Mouse (Mus musculus): ENCODE data around the gene 2010315B03Rik.

The 2010315B03Rik gene

DNA sequence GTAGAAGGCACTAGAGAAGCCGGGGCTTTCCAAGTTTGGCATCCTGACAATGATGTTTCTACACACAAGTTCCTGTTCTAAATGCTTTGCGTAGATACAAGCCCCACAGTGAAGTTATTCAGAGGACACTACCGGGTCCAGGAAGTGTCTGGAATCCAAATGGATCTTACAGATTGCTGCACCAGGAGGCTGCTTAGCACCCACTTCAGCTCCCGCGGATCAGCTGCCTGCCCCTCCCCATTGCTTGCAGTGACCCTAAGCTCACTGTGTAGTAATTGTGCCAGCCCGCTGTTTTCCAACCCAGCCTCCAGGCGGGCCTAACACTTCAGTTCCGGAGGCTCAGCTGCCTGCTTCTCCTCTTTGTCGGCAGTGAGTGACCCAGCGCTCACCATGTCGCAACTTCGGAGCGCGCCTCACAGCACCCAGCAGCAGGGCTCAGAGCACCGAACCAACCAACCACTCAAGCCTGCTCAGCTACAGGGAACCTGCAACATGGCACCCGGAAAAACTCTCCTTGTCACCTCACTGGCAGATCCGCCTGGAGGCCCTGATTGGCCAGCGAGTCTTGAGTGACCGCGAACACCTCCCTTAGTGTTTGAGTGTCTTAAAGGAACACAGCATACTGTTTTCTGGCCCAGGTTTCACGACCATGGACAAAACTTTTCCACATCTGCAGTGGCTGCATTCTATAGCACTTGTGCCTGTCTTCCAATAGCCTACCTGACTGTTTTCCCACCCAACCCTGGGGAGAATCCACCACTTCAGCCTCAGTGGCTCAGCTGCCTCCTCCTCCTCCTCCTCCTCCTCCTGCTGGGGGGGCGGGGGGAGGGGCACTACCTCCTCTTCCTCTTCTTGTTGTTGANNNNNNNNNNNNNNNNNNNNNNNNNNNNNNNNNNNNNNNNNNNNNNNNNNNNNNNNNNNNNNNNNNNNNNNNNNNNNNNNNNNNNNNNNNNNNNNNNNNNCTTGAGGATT is at the start of gene 2010315B03Rik:
TSS of gene 2010315B03Rik (minus strand) at position 526 of the 972 bp plus-strand sequence.
- DNase-seq (ENCODE audit: low spot score), result peak; percentile 80

DNA sequence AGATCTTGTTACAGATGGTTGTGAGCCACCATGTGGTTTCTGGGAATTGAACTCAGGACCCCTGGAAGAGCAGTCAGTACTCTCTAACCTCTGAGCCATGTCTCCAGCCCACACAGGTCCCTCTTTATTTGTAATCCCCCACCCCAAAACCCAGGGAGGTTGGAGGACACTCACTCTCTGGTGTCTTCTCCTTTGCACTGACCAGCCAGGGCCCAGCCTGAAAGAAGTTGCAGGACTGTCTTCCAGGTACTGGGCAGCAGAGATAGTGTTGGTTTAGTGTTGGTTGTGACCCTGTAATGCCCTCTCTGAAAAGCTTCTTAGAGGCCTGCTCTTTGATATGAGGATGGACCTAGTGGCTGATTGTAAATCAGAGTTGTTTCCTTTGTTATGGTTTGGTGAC is 994 bp downstream of the 2010315B03Rik start:
- no peak for DNase-seq (ENCODE audit: low spot score)

DNA sequence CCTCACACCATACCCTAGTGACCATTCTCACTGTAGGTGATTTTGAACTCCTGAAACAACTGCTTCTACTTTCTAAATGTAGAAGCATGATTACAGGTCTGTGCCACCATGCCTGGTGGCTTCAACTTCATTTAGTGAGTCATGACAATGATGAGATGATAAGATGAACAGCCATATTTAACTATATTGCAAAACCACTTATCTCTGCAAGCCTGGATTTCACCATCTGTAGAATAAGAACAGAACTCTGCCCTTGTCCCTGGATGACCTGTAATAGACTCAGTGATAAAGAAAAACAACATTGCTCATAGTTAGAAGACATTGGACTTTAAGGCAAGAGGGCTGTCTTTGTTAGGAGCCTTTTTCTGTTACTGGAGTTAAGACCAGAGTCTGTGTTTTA is 24.2 kb downstream of the 2010315B03Rik start:
- DNase-seq (ENCODE audit: low spot score), result no peak

DNA sequence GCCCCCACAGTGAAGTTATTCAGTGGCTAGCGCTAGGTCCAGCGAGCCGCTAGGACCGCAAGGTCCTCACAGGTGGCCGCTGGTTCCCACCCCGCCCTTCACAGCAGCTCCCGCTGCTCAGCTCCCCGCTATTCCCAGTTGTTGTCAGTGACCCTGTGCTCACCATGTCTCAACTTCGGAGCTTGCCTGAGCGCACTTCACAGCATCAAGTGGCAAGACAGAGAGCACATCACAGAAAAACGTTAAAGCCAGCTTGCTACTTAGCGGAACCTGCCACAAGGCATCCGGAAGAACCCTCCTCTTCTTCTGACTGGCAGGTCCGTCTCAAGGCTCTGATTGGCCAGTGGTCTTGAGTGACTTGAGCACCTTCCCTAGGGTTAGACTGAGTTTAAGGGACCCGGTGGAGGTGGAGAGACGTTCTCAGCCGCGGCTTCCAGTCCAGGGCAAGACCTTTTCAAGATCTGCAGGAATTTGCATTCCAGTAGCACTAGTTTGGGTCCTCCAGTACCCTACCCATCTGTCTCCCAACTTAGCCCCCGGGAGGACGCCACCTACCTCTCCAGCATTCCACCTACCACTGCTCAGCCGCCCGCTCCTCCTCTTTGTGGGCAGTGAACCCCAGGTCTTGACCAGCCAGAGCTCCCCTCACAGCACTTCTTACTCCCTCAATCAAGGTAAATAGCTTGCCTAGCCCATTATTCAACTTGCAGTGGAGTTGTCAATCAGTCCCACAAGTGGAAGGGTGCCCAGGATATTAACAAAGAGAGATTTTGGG is 30.4 kb downstream of the 2010315B03Rik start:
- peak; percentile 88 for DNase-seq (ENCODE audit: low spot score)

DNA sequence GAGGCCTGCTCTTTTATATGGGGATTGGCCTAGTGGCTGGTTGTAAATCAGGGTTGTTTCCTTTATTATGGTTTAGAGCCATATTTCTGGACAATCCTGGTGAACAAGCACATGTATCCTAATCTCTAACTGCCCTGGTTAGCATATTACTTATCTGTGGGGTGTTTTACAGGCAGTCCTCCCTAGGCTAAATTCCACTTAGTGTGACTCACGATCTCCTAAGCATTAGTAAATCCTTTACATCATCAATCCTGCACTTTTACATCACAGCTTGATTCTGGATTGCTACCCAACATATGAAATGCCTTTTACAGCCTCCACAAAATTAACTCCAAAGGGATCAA is 31.1 kb downstream of the 2010315B03Rik start:
- DNase-seq (ENCODE audit: low spot score), result no peak

DNA sequence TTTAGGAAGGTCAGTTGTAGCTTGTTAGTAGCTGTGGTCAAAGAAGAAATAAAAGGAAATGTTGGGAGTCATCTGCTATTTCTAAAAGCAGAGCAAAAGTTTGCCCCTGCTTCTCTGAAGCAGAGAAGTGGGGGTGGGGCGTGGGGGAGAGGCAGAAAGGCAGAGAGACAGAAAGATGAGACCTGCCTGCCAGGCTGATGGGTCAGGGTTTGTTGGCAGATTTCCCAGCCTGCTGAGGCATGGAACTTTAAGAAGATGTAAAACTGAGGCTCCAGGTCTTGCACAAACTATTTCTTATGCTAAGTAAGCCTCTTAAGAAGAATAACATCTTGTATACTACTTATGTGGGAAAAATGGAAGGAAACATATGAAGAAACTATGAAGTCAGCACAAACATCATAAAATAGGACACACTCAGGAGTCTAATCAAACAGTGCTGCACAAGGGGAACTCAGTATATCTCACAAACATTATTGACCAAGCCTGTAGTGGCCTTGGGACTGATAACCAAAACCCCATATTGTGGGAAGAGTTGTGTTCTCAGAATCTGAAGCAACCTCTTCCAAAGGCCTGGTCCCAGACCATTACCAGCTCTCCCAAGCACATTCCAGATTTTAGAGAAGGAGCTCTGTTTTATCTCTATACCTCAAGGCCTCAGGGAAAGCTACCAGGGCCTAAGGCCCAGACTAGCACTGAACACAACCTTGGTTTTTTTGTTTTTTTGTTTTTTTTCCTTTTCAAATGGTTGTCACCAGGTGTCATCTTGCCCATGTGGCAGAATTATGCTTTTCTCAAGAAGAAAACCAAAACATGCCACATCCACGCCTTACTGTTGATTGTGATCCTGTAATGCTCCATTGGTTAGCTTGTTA is 31.7 kb downstream of the 2010315B03Rik start:
- peak; percentile 10 for DNase-seq (ENCODE audit: low spot score)

DNA sequence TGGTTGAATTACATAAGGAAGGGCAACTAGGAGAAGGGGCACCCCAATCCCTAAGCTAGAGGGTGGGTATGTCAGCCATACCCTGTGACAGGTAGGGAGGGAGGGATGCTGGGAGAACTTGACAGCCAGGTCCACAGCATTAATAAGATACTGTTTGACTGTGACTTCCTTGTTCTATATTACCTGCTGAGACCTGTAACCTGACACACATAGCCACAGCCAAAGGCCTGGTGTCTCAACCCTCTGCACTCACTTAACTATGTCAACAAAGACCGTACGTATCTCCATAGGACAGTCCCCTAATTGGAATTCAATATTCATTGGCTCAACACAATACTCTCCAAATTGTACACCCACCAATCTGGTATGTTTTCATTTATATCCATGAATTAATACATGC is 33.2 kb downstream of the 2010315B03Rik start:
- DNase-seq (ENCODE audit: low spot score), result no peak

DNA sequence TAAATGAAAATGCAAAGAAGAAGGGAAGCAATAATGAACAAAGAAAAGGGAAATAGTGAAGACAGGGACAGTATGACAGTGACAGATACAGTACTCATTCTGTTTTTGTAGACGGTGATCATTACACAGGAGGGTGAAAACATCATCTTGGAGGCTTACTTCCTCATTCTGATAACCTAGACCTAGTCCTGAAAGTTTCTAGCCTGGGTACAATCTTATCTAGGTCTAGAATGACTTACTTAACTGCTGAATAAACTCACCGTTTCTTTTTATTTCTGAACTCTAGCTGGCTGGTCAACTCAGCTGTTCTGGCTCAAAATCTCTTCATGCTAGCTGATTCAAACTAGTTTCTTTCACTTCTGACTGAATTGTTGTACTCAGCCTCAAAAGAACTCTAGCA is 37.4 kb downstream of the 2010315B03Rik start:
- no peak for DNase-seq (ENCODE audit: low spot score)

DNA sequence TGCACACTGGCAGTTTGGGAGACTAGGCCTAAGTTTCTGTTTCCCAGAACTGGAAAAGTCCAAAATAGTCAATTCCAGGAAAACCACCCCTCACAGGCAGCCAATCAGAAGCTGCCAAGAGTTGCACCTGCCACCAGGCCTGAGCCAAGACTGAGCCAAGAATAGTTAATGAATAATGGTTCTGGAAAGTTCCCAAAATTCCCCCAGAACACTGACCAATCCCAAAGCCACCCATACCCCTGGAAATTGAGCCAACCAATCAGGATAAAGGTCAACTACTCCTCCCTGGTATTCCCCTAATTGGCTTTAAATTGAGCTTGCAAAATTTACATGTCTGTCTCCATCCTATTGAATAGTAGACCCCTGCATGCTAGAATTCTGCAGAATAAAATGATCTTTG is 39.3 kb downstream of the 2010315B03Rik start:
- DNase-seq (ENCODE audit: low spot score), result no peak

DNA sequence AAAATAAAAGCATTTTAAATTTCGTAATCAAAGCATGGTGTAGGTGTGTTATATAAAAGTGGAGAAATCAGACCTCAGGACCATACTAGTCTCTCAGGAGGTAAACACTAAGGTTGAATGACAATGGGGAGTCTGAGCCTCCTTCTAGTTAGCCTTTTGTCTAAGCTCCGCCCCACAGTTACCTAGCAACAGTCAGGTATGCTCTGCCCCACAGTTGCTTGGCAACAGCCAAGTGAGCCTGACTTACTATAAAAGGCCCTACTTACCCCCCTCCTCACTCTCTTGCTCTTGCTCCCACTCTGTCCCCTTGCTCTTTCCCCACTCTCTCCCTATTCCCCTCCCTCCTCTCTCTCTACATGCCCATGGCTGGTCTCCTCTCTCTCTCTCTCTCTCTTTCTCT is 44.6 kb downstream of the 2010315B03Rik start:
- DNase-seq (ENCODE audit: low spot score), result no peak

DNA sequence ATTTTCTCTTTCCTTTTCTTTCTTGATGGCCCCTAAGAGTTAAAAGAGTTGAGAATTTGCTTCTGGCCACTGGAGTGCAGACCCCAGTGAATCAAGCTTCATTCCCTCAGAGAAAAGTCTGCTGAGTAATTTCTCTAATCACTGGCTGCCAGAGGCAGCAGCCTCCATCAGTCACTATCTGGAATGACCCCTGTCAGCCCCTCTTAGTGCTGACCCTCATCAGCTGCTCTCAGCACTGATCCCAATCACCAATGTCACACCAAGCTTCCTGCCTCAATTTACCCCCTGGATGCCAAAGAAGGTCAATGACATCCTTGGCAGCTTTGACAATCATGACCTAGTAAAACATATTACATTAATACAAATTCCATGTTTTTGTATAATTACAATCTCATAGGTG is 45.0 kb downstream of the 2010315B03Rik start:
- no peak for DNase-seq (ENCODE audit: low spot score)

DNA sequence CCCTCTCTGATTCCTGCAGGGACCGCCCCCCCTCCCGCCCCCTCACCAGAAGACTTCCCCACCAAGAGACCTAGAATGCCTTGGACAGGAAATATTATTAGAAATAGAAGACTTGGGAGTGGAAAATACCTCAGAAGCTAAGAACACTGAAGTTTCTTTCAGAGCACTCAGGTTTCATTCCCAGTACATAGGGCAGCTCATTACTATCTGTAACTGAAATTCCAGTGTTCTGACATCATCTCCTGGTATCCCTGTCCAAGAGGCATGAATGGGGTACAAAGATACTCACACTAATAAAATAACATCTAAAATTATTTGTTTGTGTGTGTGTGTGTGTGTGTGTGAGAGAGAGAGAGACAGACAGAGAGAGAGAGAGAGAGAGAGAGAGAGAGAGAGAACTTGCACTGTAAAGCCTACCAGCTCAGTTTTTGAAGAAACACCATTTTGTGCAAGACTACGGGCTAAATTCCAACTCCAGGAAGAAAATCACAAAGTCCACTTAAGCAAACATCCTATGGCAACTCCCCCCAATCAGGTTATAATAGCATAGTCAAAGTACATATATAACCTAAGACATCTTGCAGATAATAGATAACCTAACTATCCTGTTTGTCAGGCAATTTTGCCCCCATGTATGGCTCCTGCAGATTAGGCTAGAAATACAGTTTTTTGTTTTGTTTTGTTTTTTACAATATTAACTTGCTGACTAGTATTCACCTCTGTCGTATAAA is 49.3 kb downstream of the 2010315B03Rik start:
- DNase-seq (ENCODE audit: low spot score), result no peak

DNA sequence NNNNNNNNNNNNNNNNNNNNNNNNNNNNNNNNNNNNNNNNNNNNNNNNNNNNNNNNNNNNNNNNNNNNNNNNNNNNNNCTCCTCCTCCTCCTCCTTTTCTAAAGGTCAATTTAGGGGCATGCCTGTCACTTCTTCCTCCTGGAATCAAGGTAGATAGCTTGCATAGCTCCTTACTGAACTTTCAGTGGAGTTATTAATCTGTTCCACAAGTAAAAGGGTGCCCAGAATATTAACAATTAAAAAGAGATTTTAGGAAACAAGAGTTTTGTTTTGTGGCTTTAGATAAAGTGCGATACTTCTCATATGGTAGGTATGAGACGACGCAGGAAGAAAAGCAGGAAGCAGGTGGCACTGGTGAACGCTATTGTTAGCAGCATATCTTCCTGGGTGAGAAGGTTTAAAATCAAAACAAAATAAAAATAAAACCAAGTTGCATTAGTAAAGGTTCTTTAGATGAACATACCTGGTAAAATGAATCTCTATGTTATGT is 54.4 kb downstream of the 2010315B03Rik start:
- no peak for DNase-seq (ENCODE audit: low spot score)

DNA sequence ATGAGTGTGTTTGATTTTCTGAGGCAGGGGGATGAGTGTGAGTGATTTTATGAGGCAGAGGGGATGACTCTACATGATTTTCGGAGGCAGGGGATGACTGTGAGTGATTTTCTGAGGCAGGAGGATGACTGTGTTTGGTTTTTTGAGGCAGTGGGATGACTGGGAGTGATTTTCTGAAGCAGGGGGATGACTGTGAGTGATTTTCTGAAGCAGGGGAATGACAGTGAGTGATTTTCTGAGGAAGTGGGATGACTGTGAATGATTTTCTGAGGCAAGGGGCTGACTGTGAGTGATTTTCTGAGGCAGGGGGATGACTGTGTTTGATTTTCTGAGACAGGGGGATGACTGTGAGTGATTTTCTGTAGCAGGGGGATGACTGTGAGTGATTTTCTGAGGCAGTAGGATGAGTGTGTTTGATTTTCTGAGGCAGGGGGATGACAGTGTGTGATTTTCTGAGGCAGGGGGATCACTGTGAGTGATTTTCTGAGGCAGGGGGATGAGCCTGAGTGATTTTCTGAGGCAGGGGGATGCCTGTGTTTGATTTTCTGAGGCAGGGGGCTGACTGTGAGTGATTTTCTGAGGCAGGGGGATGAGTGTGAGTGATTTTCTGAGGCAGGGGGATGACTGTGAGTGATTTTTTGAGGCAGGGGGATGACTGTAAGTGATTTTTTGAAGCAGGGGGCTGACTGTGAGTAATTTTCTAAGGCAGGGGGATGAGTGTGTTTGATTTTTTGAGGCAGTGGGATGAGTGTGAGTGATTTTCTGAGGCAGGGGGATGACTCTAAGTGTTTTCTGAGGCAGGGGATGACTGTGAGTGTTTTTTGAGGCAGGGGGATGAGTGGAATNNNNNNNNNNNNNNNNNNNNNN is 55.1 kb downstream of the 2010315B03Rik start:
- peak; percentile 85 for DNase-seq (ENCODE audit: low spot score)

DNA sequence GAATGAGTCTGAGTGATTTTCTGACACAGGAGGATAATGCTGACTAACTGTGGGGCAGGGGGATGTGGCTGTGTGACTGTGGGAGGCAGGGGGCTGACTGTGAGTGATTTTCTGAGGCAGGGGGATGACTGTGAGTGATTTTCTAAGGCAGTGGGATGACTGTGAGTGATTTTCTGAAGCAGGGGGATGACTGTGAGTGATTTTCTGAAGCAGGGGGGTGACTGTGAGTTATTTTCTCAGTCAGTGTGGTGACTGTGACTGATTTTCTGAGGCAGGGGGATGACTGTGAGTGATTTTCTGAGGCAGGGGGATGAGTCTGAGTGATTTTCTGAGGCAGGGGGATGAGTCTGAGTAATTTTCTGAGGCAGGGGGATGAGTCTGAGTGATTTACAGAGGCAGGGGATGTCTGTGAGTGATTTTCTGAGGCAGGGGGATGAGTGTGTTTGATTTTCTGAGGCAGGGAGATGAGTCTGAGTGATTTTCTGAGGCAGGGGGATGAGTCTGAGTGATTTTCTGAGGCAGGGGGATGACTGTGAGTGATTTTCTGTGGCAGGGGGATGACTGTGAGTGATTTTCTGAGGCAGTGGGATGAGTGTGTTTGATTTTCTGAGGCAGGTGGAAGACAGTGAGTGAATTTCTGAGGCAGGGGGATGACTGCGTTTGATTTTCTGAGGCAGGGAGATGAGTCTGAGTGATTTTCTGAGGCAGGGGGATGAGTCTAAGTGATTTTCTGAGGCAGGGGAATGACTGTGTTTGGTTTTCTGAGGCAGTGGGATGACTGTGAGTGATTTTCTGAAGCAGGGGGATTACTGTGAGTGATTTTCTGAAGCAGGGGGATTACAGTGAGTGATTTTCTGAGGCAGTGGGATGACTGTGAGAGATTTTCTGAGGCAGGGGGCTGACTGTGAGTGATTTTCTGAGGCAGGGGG is 56.0 kb downstream of the 2010315B03Rik start:
- peak; percentile 62 for DNase-seq (ENCODE audit: low spot score)

DNA sequence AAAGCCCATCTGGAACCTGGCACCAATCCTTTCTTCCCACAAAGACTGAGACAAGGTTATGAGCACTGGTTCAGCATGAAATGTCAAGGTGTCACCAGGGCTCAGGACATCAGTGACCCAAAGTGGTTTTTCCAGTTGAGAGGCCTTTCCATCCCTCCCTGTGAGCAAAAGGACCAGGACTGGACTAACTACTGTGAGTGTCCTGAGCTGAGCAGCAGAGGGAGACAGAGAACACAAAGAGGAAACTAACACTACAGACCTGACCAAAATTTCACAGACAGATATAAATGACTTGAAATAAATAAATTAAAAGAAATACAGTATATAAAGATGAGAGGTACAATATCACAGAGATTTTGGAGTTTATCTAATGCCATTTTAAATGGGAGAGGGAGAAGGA is 61.1 kb downstream of the 2010315B03Rik start:
- DNase-seq (ENCODE audit: low spot score), result no peak
